Mouse (Mus musculus) gastrocnemius, adult 18-20 months (tissue): ENCODE data around the gene Cpeb2. TPM values are rescaled to one million over a fixed set of nuclear protein-coding genes. Genes with fewer than 3 reads are reported as not detected.

ENCODE experiments used
- DNase-seq: peaks from one replicate; pipeline ENCODE4 v3.0.0; 2021; ENCODE audit warnings: low spot score
- long read RNA-seq, 2 experiments: library from polyadenylated mRNA; stranded (forward); transcript quantifications; one replicate each; pipeline ENCODE4 v2.0.0; 2021
- total RNA-seq, 2 experiments: library from RNA; stranded (reverse); gene quantifications; 2 replicates each; pipeline ENCODE4 v1.2.3; 2021

Gene Cpeb2
- total RNA-seq: 10 to 100 TPM; 22.2 to 30.8 TPM
- long read RNA-seq, experiment 1, full-length matches to known transcripts: 11 of 22 reads
- long read RNA-seq, experiment 1, partial matches to known transcripts: 1 of 22 reads
- long read RNA-seq, experiment 1, other reads (novel, unspliced or antisense): 10 of 22 reads
- long read RNA-seq, experiment 2, full-length matches to known transcripts: 10 of 23 reads
- long read RNA-seq, experiment 2, partial matches to known transcripts: 1 of 23 reads
- long read RNA-seq, experiment 2, other reads (novel, unspliced or antisense): 12 of 23 reads

DNA sequence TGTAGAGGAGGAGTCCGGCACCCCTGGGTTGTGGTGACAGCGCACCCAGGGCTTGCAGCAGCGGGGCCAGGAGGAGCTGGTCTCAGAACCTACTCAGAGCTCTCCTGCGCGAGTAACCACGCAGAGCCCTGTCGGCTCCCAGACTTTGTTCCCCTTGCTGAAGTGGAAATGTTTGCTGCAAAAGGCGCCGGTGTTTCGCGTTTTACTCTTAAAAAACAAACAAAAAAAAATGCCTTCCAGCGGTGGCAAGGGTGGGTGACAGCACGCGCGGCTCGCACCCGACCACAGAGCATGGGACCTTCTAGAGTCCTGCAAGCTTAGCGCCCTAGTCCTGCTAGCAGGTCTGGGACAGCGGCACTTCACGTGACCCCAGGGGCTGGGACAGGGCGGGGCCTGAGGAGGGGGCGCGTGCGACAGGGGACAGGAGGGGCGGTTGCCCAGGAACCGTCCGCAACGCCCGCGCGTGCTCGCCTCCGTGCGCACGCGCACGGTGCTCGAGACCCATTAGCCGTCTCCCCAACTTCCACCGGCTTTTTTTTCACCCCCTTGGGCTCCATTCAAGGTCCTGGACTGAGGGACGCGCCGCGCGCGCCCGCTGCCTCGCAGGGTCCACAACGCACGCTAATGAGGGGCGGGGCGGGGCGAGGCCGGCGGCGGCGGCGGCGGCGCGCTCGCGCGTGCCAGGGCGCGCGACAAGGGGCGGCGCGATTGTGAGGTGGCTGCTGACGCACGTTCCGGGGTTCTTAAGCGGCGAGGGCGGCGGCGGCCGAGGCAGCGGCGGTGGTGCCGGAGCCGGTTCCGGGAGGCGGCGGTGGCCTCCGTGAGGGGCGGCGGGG is at the start of gene Cpeb2:
Gene Cpeb2, plus strand, starts transcription at position 691 of the 836 bp plus-strand sequence.
- DNase-seq: peak; percentile 92

GRCm38 (mm10) chr5:43183556-43183955 is 49.4 kb upstream of the Cpeb2 start:
- no peak for DNase-seq

DNA sequence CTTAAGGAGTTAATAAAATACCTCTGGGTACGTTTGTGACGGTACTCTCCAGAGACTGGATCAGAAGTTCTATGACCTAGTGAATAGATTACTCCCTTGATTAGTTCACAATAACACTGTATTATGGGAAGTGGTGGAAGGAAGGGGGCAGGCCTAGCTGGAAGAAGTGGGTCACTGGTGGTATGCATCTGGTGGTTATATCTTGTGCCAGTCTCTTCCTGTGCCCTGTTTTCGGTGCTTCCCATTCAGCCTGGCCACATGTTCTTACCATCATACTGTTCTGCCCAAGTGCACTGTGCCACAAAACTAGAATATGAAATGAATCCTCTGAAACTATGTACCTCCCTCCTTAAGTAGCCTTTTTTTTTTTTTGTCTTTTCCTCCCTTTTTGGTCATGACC is 48.1 kb upstream of the Cpeb2 start:
- no peak for DNase-seq

- DNase-seq: no peak
These were observed 47.5 kb upstream of the Cpeb2 start for GRCm38 (mm10) chr5:43185478-43185877.

- DNase-seq: no peak
These were observed 32.3 kb upstream of the Cpeb2 start for GRCm38 (mm10) chr5:43200686-43201085.

DNA sequence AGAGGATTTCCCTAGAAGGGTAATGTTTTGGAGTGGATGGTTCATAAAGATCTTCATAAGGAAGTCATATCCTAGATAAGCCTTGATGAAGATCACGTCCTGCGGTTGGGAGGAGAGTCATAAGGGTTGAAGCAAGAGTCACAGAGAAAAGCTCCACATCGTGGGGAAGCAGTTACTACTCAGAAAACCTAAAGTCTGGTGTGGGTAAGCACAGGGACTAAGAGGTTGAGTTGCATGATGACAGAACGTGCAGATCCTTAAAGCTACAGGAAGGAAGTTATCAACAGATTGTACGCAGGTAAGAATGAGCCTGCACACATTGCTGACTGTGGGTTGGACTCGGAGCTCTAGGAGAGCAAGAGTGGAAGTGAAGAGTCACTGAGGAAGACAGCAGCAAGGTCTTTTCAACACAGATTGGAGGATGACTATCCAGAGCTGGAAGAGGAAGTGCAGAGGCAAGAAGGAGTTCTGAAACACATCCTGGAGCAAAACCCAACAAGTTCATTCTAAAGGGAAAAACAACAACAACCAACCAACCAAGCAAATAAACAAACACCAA is 26.4 kb upstream of the Cpeb2 start:
- DNase-seq: no peak

DNA sequence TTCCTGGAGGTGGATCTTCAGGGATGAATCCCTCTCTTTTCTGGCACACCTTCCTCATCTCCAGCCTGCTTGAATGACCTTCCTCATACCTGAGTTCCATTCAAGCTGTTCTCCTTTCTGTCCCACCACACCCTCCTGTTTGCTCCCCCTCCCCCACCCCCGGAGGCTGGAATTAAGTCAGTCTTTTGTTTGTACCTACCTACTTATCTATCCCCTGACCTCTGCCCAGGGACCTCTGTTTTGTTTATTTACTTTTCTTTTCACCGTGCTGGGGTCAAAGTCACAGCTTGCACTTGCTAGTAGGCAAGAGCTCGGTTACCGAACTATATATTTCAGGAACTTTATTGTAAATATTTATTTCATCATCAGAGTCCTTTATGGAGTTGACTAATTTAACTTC is 15.5 kb upstream of the Cpeb2 start:
- DNase-seq: no peak

GRCm38 (mm10) chr5:43217987-43218846 is 14.8 kb upstream of the Cpeb2 start:
- DNase-seq: no peak

- no peak for DNase-seq
These were observed 14.2 kb upstream of the Cpeb2 start for GRCm38 (mm10) chr5:43218847-43219132.

DNA sequence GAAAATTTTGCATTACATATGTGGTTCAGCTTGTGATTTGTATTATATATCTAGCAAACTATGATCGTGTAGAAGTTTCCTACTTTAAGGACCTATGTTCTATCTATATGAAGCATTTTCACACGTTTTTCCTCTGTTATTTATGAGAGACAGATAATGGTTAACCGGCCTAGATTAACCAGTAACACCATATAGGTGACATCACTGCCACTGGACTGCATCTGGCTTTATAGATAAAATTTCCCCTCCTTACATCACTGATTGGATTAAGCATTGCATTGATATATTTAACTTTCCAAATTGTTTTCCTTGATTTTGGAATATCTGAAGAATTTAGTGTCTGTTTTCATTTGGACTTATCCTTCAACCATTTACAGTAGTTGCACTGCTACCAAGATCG is 9.6 kb upstream of the Cpeb2 start:
- no peak for DNase-seq

GRCm38 (mm10) chr5:43224245-43224644 is 8.7 kb upstream of the Cpeb2 start:
- DNase-seq: no peak

DNA sequence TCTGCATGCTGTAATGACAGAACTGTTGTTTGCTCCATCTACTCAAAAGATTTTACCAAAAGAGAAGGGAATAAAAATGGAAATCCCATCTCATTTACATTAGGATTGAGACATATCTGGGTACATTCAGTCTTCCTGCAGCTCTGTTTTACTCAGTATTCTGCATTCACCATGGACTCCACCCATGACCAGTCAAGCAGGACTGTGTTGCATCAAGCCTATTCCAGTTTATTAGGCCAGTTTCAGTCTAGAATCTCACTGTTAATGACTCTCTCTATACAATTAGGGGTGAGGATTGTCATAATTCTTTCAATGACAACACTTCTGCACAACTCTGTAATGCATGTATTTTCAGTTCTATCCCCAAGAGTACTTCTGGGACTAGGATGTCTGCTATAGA is 6.8 kb upstream of the Cpeb2 start:
- no peak for DNase-seq

DNA sequence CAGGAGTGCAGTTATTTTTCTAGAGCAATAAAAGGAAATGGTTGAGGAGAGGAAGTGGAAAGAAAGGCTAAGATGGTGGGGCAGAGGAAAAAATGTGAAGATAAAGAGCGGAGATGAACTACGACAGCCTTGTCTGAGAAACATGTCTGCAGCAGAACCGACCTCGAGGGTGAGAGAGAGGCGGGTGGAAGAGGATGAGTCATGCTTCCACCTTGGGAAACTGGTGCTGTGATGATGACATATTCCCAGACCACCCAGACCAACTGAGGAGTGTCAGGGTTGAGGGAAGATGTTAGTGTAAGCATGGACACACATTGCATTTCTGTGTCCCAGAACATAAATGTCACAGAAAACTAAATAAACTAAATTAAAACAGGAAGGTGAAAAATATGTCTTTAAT is 5.4 kb upstream of the Cpeb2 start:
- no peak for DNase-seq

DNA sequence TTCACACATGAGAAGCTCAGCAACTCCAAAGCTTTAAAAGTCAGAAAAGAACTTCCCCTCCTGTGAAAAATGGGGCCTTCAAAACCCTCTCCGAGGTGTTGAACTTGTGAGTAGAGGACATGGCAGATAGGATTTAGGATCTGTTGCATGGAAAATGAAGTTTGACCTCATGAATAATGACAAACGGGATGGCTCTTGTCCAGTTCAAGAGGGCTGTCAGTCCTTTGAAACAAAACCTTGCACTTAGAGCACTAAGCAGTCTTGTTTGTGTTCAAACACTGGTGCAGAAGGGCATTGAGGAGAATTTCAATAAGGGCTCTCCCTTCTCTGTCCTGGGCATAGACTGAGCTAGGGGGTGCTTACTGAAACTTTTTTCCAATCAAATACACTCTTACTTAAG is 1.9 kb upstream of the Cpeb2 start:
- DNase-seq: no peak

- DNase-seq: no peak
These were observed 856 bp upstream of the Cpeb2 start for GRCm38 (mm10) chr5:43232149-43232479.

GRCm38 (mm10) chr5:43233316-43234181 is 579 bp downstream of the Cpeb2 start:
- peak; percentile 78 for DNase-seq

DNA sequence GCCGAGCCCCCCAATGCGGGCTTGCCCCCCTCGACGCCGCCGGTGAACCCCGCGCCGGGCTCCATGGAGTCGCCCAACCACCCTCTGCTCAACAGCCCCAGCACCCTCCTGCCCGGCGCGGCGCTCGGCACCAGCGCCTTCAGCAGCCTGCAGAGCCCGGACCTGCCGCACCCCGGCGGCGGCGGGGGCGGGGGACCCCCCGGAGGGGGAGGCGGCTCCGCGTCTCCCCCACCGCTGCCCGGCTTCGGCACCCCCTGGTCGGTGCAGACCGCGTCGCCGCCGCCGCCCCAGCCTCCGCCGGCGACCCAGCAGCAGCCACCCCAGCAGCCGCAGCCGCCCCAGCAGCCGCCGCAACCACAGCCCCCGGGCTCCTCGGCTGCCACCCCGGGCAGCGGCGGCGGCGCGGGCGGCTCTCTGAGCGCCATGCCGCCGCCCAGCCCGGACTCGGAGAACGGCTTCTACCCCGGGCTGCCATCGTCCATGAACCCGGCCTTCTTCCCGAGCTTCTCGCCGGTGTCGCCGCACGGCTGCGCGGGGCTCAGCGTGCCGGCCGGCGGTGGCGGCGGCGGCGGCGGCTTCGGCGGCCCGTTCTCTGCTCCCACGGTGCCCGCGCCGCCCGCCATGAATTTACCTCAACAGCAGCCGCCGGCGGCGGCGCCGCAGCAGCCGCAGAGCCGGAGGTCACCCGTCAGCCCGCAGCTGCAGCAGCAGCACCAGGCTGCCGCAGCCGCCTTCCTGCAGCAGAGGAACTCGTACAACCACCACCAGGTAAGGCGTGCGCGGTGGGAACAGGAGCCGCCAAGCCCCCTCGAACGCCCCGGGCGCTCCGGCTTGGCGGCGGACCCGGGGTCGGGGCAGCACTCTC is 1.6 kb downstream of the Cpeb2 start:
- peak; percentile 26 for DNase-seq

DNA sequence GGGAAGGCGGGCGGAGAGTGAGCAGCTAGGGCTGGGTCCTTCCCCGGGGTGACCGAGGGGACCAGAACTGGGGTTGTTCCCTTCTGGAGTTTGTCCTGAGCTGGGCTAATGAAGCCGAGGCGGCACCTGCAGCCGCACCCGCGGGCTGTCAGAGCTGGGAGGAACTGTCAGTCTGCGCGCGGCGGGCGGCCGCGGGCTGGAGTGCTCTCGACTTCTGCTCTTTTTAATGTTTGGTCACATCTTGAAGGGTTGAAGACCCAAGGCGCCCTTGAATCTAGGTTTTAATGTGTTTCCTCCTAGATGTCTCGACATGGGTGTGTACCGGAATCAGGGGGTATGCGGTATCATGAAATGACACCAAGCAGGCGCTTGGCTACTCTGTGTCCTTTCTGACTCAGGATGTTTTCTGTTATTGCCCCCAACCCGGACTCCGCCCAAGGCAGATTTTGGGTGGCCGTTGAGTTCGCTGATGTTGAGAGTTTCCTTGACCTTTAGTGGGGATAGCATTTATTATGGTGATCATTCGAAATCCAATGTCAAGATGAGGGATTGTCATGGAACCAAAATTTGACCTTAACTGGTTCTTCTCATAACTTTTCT is 2.3 kb downstream of the Cpeb2 start:
- peak; percentile 34 for DNase-seq

DNA sequence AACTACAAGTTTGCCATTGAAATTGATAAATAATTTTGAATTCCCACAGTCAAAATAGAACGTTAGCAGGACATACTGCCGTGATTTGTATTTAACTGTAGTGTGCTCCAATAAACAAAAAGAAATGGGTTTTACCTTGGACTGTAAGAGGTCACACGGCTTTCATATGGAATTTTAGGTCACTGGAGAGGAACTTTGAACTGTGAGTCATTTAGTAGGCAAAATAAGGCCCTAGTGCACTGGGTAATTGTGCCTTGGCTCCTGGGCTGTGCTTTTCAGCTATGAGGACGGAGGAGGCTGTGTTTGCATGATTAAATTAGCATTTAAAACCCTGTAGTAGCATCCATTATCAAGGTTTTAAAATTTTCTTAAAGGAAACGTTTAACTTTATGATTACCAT is 3.0 kb downstream of the Cpeb2 start:
- DNase-seq: no peak

- no peak for DNase-seq
These were observed 3.5 kb downstream of the Cpeb2 start for GRCm38 (mm10) chr5:43236476-43236875.
